Mouse (Mus musculus) heart, adult 2 months (tissue): ENCODE results near the gene Cdc37. TPM values are rescaled to one million over a fixed set of nuclear protein-coding genes. Genes with fewer than 3 reads are reported as not detected.

Source experiments
- DNase-seq, 2 experiments: peaks; one replicate each; pipeline ENCODE4 v3.0.0; 2021
- H3K27ac ChIP-seq: fragments of 200-600 bp; 2 replicates; pipeline ENCODE4 v1.8.1; 2022
- H3K27me3 ChIP-seq: fragments of 200-500 bp; 2 replicates; pipeline ENCODE4 v1.6.1; 2012; ENCODE audit warnings: mild to moderate bottlenecking, low read length, inconsistent platforms, mixed read lengths; ENCODE audit not compliant: control insufficient read depth, insufficient read depth
- H3K36me3 ChIP-seq: fragments of 200-500 bp; 2 replicates; pipeline ENCODE4 v1.6.1; 2012; ENCODE audit warnings: low read length, inconsistent platforms; ENCODE audit not compliant: control insufficient read depth, insufficient read depth
- H3K4me1 ChIP-seq: fragments of 200-500 bp; 2 replicates; pipeline ENCODE4 v1.6.1; 2011; ENCODE audit warnings: low read length; ENCODE audit not compliant: control insufficient read depth, insufficient read depth
- H3K4me3 ChIP-seq: fragments of 200-600 bp; 2 replicates; pipeline ENCODE4 v1.8.1; 2022
- H3K79me2 ChIP-seq: fragments of 200-500 bp; replicated peaks from 2 replicates; pipeline ENCODE4 v1.6.1; 2012; ENCODE audit warnings: mild to moderate bottlenecking, inconsistent platforms, low read length, moderate library complexity, mixed read lengths; ENCODE audit not compliant: control insufficient read depth, insufficient read depth
- H3K9ac ChIP-seq: fragments of 200-500 bp; 2 replicates; pipeline ENCODE4 v1.6.1; 2012; ENCODE audit warnings: low read depth, mild to moderate bottlenecking, control low read depth, inconsistent platforms, low read length, mixed read lengths
- CTCF ChIP-seq: fragments of 200-600 bp; IDR thresholded peaks from 2 replicates; pipeline ENCODE4 v1.8.1; 2022; ENCODE audit warnings: antibody characterized with exemption, mild to moderate bottlenecking, moderate library complexity
- EP300 ChIP-seq: fragments of 200-500 bp; IDR thresholded peaks from 2 replicates; pipeline ENCODE4 v1.6.1; 2011; ENCODE audit warnings: low read depth, low read length, control low read depth; ENCODE audit not compliant: insufficient read depth
- POLR2A ChIP-seq: fragments of 200-500 bp; IDR thresholded peaks from 2 replicates; pipeline ENCODE4 v1.6.1; 2011; ENCODE audit warnings: mild to moderate bottlenecking, low read depth, low read length, control low read depth; ENCODE audit not compliant: insufficient read depth
- WGBS: fragments of 180-500 bp; shearing (Covaris S2); methylation state at CpG from one replicate; pipeline ENCODE4 v1.1.7; 2018; 5-methylcytosine and 5-hydroxymethylcytosine counted together
- intact Hi-C: fragments of 180-260 bp; cut with DNase I; formaldehyde crosslinking; loops from one replicate; pipeline ENCODE4 v1.15.1; 2025
- polyA plus RNA-seq: library from polyadenylated mRNA; depleted of rRNA; stranded (reverse); fragments of >200 nt; gene quantifications from 2 replicates; pipeline ENCODE4 v1.2.3, GENCODE M21; 2012
- total RNA-seq, 2 experiments: library from RNA; stranded (reverse); gene quantifications; 2 replicates each; pipeline ENCODE4 v1.2.3; 2021

Cdc37 gene
- total and polyA plus RNA-seq, 3 experiments: 62.3 to 162 (median 150) TPM

DNA sequence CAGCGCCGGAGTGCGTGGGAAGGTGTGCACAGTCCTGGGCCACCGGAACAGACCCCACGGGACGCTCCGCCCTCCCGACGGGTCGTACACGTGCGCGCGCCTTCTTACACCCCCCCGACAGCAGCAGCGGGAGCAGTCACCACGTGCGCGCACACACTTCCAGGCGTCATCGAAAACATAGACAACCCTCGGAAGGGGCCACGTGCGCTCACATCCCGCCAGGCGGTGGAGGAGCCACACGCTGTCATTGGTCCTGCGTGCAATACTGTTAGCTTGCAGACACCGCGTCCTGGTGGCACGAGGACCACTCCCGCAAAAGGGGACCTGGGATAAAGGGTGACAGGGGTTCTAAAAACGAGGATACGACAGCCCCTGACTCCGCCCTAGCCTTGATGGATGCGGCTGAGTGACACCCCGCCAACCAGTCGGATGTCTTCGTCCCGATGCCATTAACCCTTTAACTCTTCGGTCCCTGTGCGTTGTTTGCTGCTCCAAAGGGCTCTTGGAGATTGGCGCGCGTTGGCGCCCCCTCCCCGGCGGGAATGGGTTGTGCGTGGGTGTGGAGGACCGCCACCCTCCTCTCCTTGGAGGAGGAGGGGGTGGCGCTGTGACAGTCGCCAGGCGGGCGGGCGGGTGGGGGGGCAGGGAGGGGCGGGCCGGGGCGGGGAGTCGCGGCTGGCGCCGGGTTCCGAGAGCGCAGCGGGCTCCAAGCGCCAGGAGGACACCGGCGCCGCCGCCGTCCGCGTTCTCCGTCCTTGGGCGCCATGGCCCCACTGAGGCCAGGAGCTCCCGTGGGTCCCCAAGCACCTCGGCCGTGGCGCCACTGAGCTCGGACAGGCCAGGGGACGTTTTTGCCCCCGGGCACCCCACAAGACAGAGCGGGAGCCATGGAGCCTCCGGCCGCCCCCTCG, 15.5 kb upstream of the Cdc37 start, which contains the start of gene Pde4a:
Gene Pde4a, plus strand, starts transcription at position 674 of the 911 bp plus-strand sequence.
- intact Hi-C loops: no loop called here
- H3K79me2 ChIP-seq: no peaks in the 10 kb centered on the region
- under 1% methylated on average over 78 of the region's 86 CpGs for WGBS
- peak within 1 kb of the TSS; percentile 31; the same call in 1 of the 2 replicates for H3K27ac ChIP-seq
- peak within 1 kb of the TSS; percentile 81 for H3K9ac ChIP-seq
- no peaks in the 10 kb centered on the region for H3K27me3 ChIP-seq
- peak; percentile 49 to 56 for DNase-seq
- H3K4me3 ChIP-seq: peak within 1 kb of the TSS; percentile 58
- H3K4me1 ChIP-seq: peaks cover 16% of the 10 kb centered on the region
- H3K36me3 ChIP-seq: no peaks in the 10 kb centered on the region
- TF ChIP-seq CTCF (no peak), POLR2A (peak; percentile 45; the same call in 1 of the 2 replicates), EP300 (no peak)

DNA sequence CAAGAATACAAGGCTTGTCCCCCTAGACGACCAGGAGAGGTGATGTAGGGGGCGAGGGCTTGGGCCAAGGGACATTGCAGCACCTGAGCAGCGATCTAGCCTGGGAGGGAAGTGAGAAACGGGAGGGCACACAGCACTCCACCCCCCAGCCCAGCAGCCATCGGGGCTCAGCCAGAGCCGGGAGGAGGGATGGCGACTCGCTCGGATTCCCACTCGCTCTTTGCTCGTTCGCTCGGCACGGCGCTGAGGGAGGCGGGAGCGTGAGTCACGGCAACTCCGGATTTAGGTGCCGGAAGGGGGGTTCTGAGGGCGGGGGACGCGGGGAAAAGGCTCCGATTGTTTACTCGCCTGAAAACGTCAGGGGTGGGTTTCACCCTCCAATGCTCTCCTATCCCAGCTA, 14.3 kb upstream of the Cdc37 start:
- Histone ChIP-seq H3K4me1 (peaks cover 16% of the 10 kb centered on the region), H3K79me2 (no peaks in the 10 kb centered on the region), H3K4me3 (no peak overlapping the region), H3K27ac (no peak overlapping the region), H3K9ac (0 out of 2 replicates have a peak overlapping the region, but pooled peaks have one; percentile 20), H3K36me3 (no peaks in the 10 kb centered on the region), H3K27me3 (no peaks in the 10 kb centered on the region)
- no peak for DNase-seq
- 0% methylated on average over 26 of the region's 26 CpGs for WGBS
- TF ChIP-seq EP300: no peak
- TF ChIP-seq POLR2A: no peak
- TF ChIP-seq CTCF: no peak
- intact Hi-C loops: no loop called here

- Histone ChIP-seq H3K9ac (no peak overlapping the region), H3K27ac (no peak overlapping the region), H3K27me3 (no peaks in the 10 kb centered on the region), H3K4me1 (peaks cover 13% of the 10 kb centered on the region), H3K4me3 (no peak overlapping the region), H3K79me2 (no peaks in the 10 kb centered on the region), H3K36me3 (no peaks in the 10 kb centered on the region)
- WGBS: 62% methylated on average over 11 of the region's 11 CpGs
- no peak for DNase-seq
- TF ChIP-seq POLR2A (no peak), EP300 (no peak), CTCF (no peak)
- intact Hi-C loops: no loop called here
Observed at GRCm38 (mm10) chr9:21163086-21164050, 13.6 kb upstream of the Cdc37 start.

DNA sequence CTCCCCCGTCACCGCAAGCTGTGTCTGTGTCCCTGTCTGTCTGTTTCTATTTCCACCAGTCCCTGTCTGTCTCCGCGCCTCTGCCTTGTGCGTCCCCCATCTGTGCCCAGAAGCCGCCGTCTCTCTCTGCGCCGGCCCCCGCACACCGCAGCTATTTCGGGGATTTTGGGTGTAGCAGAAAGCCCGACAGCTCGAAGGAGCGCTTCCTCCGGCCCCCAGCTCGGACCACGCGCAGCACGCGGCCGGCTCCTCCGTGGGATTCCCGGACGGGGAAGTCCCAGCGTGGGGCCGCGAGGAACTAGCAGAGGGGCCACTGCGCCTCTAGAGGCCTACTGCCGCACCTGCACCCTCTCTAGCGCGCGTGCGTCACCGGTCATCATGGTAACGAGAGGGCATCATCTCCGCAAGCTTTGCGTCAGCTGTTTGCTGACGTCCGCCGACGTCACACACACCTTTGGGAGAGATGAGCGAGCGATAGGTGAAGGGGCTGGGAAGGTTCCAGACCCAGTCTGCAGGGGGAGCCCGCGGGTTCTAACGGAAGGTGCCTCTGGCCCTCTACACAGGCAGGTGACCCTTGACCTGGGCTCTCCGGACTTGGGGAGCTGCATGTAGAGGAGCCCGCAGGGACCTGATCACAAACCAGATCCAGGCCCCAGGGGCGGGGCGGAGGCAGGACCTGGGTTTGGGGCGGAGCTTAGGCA, 11.6 kb upstream of the Cdc37 start:
- H3K79me2 ChIP-seq: no peaks in the 10 kb centered on the region
- intact Hi-C loops: no loop called here
- peak overlapping the region; percentile 71 for H3K9ac ChIP-seq
- peak overlapping the region; percentile 48 for H3K4me3 ChIP-seq
- no peaks in the 10 kb centered on the region for H3K36me3 ChIP-seq
- no peaks in the 10 kb centered on the region for H3K27me3 ChIP-seq
- peak; percentile 88 to 90 for DNase-seq
- TF ChIP-seq POLR2A (no peak), EP300 (0 out of 2 replicates have a peak, but pooled peaks have one; percentile 34), CTCF (no peak; the same call in 1 of the 2 replicates)
- peak overlapping the region; percentile 40; the same call in 1 of the 2 replicates for H3K27ac ChIP-seq
- 2% methylated on average over 52 of the region's 52 CpGs for WGBS
- H3K4me1 ChIP-seq: peaks cover 4% of the 10 kb centered on the region

DNA sequence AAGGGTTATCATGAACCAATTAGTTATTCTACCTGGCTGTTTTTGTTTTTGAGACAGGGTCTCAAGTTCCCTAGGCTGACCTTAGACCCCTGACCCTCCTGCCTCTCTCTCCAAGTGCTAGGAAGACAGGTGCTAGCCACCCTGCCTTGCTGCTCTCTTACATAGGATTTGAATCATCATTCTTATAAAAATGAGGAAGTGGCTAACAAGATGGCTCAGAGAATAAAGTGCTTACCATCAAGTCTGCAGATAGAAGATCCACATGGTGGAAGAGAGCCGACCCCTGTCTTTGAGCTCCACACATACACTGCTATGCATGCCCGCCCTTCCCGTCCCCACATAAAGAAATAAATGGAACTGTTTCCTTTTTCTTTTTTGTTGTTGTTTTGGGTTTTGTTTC, 5.0 kb upstream of the Cdc37 start:
- intact Hi-C loops: loop anchor here (5.0 kb wide), 1 partner anchor 68 kb away; no protein-coding TSS in a partner anchor
- no peak overlapping the region for H3K4me3 ChIP-seq
- no peak for DNase-seq
- no peaks in the 10 kb centered on the region for H3K79me2 ChIP-seq
- WGBS: 81% methylated on average over 3 of the region's 3 CpGs
- no peak overlapping the region for H3K9ac ChIP-seq
- no peaks in the 10 kb centered on the region for H3K27me3 ChIP-seq
- H3K36me3 ChIP-seq: no peaks in the 10 kb centered on the region
- H3K4me1 ChIP-seq: peaks cover 3% of the 10 kb centered on the region
- TF ChIP-seq POLR2A (no peak), CTCF (no peak), EP300 (no peak)
- no peak overlapping the region for H3K27ac ChIP-seq
